Mouse (Mus musculus) embryonic facial prominence, embryonic 13.5 days (tissue): ENCODE measurements around the gene Tcam1. TPM values are rescaled to one million over a fixed set of nuclear protein-coding genes. Genes with fewer than 3 reads are reported as not detected.
A peak's percentile ranks its signal among the peaks of the same experiment; 100 is the strongest.

Source experiments
- ATAC-seq: fragments of 200-750 bp; cut with Nextera tagmentation; 2 replicates; pipeline ENCODE4 v1.8.0; 2017; ENCODE audit warnings: low read depth; ENCODE audit not compliant: insufficient number of reproducible peaks, insufficient read depth, low FRiP score, low TSS enrichment
- H3K27ac ChIP-seq: fragments of 300-500 bp; sonication (generic); 2 replicates; pipeline ENCODE4 v1.5.1; 2015; ENCODE audit warnings: moderate library complexity, mild to moderate bottlenecking, inconsistent platforms
- H3K27me3 ChIP-seq: fragments of 300-500 bp; sonication (generic); 2 replicates; pipeline ENCODE4 v1.6.1; 2015; ENCODE audit warnings: mild to moderate bottlenecking, inconsistent platforms
- H3K36me3 ChIP-seq: fragments of 300-500 bp; sonication (generic); 2 replicates; pipeline ENCODE4 v1.6.1; 2015; ENCODE audit warnings: mild to moderate bottlenecking, inconsistent platforms
- H3K4me1 ChIP-seq: fragments of 300-500 bp; sonication (generic); 2 replicates; pipeline ENCODE4 v1.6.1; 2015; ENCODE audit warnings: inconsistent platforms
- H3K4me2 ChIP-seq: fragments of 300-500 bp; sonication (generic); 2 replicates; pipeline ENCODE4 v1.6.1; 2015; ENCODE audit warnings: moderate library complexity, mild to moderate bottlenecking, inconsistent platforms
- H3K4me3 ChIP-seq: fragments of 300-500 bp; sonication (generic); 2 replicates; pipeline ENCODE4 v1.5.1; 2015; ENCODE audit warnings: mild to moderate bottlenecking, inconsistent platforms
- H3K9ac ChIP-seq: fragments of 300-500 bp; sonication (generic); 2 replicates; pipeline ENCODE4 v1.6.1; 2015; ENCODE audit warnings: mild to moderate bottlenecking, inconsistent platforms
- H3K9me3 ChIP-seq: fragments of 300-500 bp; sonication (generic); 2 replicates; pipeline ENCODE4 v1.6.1; 2016; ENCODE audit warnings: inconsistent platforms
- WGBS: fragments of 180-500 bp; shearing (Covaris S2); methylation state at CpG from one replicate; pipeline ENCODE4 v1.1.7; 2015; ENCODE audit warnings: mixed read lengths; 5-methylcytosine and 5-hydroxymethylcytosine counted together
- polyA plus RNA-seq: library from polyadenylated mRNA; unstranded; fragments of >200 nt; fragmentation: Nextera tagmentation; extraction: Ambion mirVana; gene quantifications from 2 replicates; pipeline ENCODE4 v1.2.1, GENCODE M21; 2015

The Tcam1 gene
- polyA plus RNA-seq, 1 experiment from 2014 or later = 0.44 TPM

DNA sequence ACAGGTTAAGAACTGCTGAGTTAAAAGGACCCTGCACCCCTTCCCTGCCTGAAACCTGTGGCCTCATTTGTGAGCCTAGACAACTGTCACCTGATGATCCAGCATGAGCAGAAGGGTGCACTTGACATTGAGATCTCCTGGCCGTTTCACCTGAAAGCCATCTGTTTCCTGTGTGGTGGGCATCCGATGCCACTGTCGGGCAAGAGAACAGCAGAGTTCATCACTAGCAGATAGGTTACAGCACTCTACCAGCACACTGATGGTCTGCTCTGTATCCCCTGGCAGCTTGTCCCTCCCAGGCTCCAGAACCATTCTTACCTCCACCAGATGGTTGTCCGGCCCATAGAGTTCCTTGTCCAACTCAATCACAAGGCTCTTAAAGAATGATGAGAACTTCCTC lies 10.9 kb upstream of the Tcam1 start:
- H3K27me3 ChIP-seq = no peaks in the 10 kb centered on the region
- ATAC-seq = no peak
- H3K4me3 ChIP-seq = no peak overlapping the region
- no peak overlapping the region for H3K27ac ChIP-seq
- no peak overlapping the region for H3K4me2 ChIP-seq
- H3K9ac ChIP-seq = no peak overlapping the region
- 92% methylated on average over 4 of the region's 4 CpGs for WGBS
- H3K9me3 ChIP-seq = no peaks in the 10 kb centered on the region
- H3K4me1 ChIP-seq = peaks cover 31% of the 10 kb centered on the region
- H3K36me3 ChIP-seq = peaks cover 73% of the 10 kb centered on the region

DNA sequence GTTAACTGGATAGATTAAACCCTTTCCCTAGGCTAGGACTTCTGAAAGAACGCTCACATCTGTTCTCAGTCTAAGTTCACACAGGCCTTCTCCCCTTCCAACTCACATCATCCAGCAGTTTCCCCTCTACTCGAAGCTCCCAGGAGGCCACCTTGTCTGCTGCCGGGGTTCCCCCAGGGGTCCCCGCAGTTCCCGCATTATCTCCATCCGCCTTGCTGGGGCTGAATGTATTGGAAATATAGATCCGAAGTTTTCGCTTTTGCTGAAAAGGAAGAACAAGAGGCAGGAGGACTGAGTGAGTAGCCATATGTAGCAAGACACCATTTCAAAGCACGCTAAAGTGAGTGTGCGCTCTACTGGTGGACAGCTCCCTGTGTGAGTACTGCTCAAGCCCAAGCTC lies 10.0 kb upstream of the Tcam1 start:
- ATAC-seq = no peak
- peak overlapping the region; percentile 78; the same call in 1 of the 2 replicates for H3K27ac ChIP-seq

DNA sequence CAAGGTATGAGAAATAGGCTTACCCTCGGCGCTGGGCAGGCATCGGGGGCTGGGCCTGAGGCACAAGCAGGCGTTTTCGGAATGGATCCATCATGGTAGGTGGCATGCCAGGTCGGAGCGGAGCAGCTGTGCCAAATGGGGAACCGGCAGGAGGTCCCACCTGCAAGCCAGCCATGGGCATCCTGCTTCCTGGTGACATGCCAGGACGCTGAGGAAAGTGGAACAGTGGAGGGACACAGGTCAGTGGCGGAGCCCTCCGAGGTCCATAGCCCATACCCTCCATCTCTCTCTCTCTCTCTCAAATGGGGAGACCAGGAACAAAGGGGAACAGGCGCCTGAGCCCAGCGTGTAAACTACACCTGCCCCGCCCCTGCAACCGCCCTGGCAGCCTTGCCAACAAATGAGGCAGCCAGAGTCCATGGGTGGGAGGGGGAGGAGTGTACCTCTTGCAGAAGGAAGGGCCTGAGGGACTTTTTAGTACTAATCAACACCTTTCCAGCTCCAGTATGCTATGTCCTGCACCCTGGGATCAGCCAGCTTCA lies 9.1 kb upstream of the Tcam1 start:
- ATAC-seq = 0 out of 2 replicates have a peak, but pooled peaks have one; percentile 34
- Histone ChIP-seq H3K4me3 (peak overlapping the region; percentile 20; the same call in 1 of the 2 replicates), H3K4me1 (peaks cover 44% of the 10 kb centered on the region), H3K9ac (peak overlapping the region; percentile 44; the same call in 1 of the 2 replicates), H3K27ac (peak overlapping the region; percentile 78), H3K27me3 (no peaks in the 10 kb centered on the region), H3K9me3 (no peaks in the 10 kb centered on the region), H3K36me3 (peaks cover 55% of the 10 kb centered on the region), H3K4me2 (peak overlapping the region; percentile 44; the same call in 1 of the 2 replicates)
- WGBS = 78% methylated on average over 15 of the region's 15 CpGs

More for the DNA sequence above, 10.0 kb upstream of the Tcam1 start:
- H3K4me3 ChIP-seq = no peak overlapping the region
- H3K4me1 ChIP-seq = peaks cover 40% of the 10 kb centered on the region
- H3K36me3 ChIP-seq = peaks cover 65% of the 10 kb centered on the region
- 88% methylated on average over 10 of the region's 10 CpGs for WGBS
- no peaks in the 10 kb centered on the region for H3K9me3 ChIP-seq
- H3K27me3 ChIP-seq = no peaks in the 10 kb centered on the region
- peak overlapping the region; percentile 31; the same call in 1 of the 2 replicates for H3K4me2 ChIP-seq
- H3K9ac ChIP-seq = no peak overlapping the region

DNA sequence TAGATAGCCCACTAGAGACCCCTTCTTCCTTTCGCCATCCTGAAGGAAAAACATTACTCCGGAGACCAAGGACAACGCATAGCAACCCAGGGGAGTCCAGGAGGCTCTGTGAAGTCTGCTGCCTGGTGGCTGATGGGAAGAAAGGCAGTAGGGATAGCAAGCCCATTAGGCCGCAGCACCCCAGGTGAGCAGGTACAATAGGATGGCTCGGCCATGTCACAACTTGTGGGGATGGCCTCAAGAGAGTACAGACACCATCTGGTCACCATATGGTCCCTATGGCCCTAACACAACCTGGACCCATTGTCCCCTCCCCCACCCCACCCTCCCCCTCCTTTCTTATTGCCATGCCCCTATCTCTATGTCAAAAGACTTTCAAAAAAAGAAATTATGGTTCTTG lies 8.6 kb upstream of the Tcam1 start:
- Histone ChIP-seq H3K9ac (0 out of 2 replicates have a peak overlapping the region, but pooled peaks have one; percentile 44), H3K27me3 (no peaks in the 10 kb centered on the region), H3K36me3 (peaks cover 50% of the 10 kb centered on the region), H3K27ac (peak overlapping the region; percentile 78), H3K9me3 (no peaks in the 10 kb centered on the region), H3K4me2 (peak overlapping the region; percentile 44), H3K4me3 (no peak overlapping the region), H3K4me1 (peaks cover 44% of the 10 kb centered on the region)
- 71% methylated on average over 5 of the region's 5 CpGs for WGBS
- ATAC-seq = no peak

DNA sequence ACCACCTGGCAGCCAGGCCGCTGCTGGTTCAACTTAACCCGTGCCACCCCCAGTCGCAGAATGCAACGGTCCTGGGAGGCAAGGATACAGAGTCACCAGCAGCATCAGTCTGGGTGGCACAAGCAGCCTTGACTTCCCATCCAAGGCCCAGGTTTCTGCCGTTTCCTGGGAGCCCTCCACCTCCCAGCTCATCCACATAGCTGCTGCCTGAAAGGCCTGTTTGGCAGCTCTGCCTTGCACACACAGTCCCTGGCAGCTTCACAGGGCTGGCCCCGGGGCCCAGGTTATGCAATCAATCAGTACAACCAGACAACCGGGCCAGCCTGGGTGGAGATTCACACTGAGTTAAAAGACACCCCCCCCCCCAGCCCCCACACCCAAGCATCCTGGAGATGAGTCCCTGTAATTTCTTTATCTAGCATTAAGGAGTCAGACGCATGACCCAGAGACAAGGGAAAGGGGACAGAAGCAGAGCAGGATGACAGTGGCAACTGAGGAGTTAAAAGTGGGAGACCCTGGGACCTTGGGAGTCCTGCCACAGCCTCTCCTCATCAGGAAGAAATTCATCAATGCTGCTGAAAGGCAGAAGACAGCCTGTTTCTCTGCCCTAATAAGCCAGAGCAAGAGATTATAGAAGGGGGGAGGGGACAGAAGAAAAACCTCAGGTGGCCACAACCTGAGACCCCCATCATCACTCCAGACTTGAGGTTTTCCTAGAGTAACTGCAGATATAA lies 8.0 kb upstream of the Tcam1 start:
- H3K36me3 ChIP-seq = peaks cover 44% of the 10 kb centered on the region
- peak overlapping the region; percentile 44 for H3K4me2 ChIP-seq
- no peaks in the 10 kb centered on the region for H3K9me3 ChIP-seq
- H3K9ac ChIP-seq = peak overlapping the region; percentile 57
- H3K27ac ChIP-seq = peak overlapping the region; percentile 78
- H3K27me3 ChIP-seq = no peaks in the 10 kb centered on the region
- no peak for ATAC-seq
- WGBS = 33% methylated on average over 8 of the region's 8 CpGs
- H3K4me1 ChIP-seq = peaks cover 44% of the 10 kb centered on the region
- H3K4me3 ChIP-seq = peak overlapping the region; percentile 9; the same call in 1 of the 2 replicates

DNA sequence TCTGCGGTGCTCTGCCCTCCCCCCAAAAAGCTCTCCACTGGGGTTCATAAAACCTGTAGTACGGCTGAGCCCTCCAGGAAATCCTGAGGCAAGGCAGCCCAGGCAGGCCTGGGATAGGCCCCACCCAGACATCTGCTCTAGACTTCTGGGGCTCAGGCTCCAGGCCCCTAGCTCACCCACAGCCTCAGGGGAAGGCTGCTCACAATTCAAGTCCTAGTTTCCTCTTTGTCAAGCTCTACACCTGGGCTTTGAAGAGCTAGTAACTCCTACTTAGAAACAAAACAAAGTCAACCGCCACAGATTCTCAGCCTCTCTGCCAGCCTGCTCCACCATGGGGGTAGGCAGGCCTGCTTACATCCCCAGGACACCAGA lies 7.4 kb upstream of the Tcam1 start:
- H3K4me2 ChIP-seq = peak overlapping the region; percentile 44
- H3K4me1 ChIP-seq = peaks cover 47% of the 10 kb centered on the region
- peak overlapping the region; percentile 9; the same call in 1 of the 2 replicates for H3K4me3 ChIP-seq
- 0 out of 2 replicates have a peak, but pooled peaks have one; percentile 9 for ATAC-seq
- no peaks in the 10 kb centered on the region for H3K9me3 ChIP-seq
- no peaks in the 10 kb centered on the region for H3K27me3 ChIP-seq
- H3K27ac ChIP-seq = peak overlapping the region; percentile 78
- WGBS = 42% methylated on average over 3 of the region's 3 CpGs
- H3K9ac ChIP-seq = peak overlapping the region; percentile 57
- peaks cover 39% of the 10 kb centered on the region for H3K36me3 ChIP-seq

DNA sequence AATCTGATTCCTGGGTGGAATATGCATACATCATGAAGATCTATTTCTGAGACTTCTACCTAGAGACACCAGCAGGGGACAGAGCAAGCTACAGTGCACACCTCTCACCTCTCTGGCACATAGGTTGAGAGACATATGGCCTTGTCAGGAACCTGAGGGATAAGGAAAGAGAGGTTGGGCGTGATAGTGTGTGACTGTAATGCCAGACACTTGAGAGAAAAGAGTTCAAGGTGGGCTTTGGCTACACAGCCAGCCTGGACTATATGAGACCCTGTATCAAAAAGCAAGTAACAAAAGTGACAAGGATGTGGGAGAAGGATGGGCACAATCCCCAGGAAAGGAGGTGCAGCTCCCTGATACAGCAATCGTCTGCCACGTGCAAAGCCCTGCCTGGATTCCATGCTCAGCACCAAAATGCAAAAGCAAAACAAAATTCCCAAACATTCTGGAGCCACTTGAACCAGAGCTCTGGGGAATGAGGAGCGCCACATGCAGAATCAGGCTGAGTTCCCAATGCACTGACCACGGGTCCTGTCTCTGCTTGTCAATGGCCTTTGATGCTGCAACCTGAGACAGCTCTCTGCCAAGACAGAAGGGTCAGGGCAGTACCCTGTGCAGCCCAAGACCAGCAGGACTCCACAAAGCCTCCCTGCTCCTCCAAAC lies 5.2 kb upstream of the Tcam1 start:
- Histone ChIP-seq H3K4me2 (peak overlapping the region; percentile 91), H3K9me3 (no peaks in the 10 kb centered on the region), H3K9ac (peak overlapping the region; percentile 99), H3K36me3 (peaks cover 16% of the 10 kb centered on the region), H3K27me3 (no peaks in the 10 kb centered on the region), H3K27ac (peak overlapping the region; percentile 97), H3K4me3 (peak overlapping the region; percentile 99), H3K4me1 (peaks cover 61% of the 10 kb centered on the region)
- WGBS = 27% methylated on average over 5 of the region's 5 CpGs
- no peak for ATAC-seq

DNA sequence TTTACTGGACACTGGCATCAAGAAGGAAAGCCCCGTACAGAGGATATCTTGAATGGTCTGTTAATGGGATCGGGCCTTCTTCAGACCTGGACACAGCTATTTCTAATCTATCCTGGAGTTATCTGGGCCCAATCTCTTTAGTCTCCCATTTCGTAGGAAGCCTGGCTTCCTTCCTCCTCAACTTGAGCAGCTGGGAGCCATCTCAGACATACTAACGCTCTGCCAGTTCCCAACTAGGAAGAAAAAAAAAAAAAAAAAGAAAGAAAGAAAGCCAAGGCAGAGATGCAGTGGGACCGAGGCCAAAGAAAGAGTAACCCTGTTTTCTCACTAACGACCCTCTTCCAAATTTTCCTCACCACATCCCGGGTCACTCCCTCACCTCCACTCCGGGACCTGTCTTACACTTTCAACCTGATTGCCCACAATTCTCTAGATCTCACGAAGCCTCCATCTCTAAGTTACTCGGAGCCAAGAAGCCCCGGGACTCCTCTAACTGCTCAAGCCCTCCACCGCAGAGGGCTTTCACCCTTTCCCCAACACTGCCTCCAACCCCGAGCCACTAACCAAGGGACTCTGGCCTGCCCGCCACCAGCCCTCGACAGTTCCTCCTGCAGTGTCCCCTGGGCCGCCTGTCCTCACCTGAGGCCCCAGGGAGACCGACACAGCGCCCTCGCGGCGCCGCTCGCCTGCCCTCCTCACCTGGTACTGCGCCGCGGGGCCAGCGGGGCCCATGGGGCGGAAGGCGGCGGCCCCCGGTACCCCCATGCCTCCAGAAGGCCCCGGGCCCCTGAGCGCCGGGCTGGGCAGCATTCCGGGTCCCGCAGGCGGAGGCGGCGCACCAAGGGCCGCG lies 4.5 kb upstream of the Tcam1 start:
- Histone ChIP-seq H3K27ac (peak overlapping the region; percentile 97), H3K4me3 (peak overlapping the region; percentile 99), H3K4me1 (peaks cover 66% of the 10 kb centered on the region), H3K4me2 (peak overlapping the region; percentile 91), H3K9ac (peak overlapping the region; percentile 99), H3K36me3 (peaks cover 9% of the 10 kb centered on the region), H3K9me3 (no peaks in the 10 kb centered on the region), H3K27me3 (no peaks in the 10 kb centered on the region)
- WGBS = under 1% methylated on average over 41 of the region's 41 CpGs
- ATAC-seq = peak; percentile 16; the same call in 1 of the 2 replicates

DNA sequence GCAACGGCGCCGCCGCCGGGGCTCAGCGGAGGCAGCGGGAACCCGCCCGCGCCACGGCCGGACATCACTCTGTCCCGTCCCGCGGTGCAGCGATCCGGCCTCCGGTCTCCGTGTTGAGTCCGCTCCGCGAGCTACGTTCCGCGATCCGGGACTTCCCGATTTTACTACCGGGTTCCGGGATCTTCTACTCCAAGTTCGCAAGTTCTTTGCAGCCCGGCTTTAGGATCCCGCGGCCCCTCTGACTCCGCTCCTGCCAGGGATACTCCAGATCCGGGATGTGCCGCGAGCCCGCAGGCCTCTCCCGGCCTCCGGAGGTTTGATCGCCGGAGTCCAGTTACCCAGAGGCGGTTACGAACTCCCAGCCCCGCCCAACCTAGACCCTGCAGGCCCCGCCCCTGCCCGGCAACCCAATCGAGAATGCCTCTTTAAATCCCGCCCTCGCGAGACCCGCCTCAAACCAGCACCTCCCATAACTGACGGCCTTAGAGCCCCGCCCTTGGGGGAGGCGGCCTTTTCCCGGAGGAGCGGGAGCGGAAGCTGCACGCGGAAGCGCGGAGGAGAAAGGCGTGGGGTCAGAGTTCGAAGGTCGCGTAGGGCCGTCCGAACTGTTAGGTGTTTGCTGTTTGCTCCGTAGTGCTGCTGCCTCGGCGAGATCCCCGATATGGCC lies 3.7 kb upstream of the Tcam1 start, which contains the start of gene Smarcd2:
Gene Smarcd2 (minus strand): TSS at position 329 of the 667 bp plus-strand sequence.
- ATAC-seq = peak; percentile 88
- under 1% methylated on average over 72 of the region's 72 CpGs for WGBS
- Histone ChIP-seq H3K4me3 (peak within 1 kb of the TSS; percentile 99), H3K9ac (peak within 1 kb of the TSS; percentile 99), H3K27me3 (no peaks in the 10 kb centered on the region), H3K4me1 (peaks cover 60% of the 10 kb centered on the region), H3K27ac (peak within 1 kb of the TSS; percentile 97), H3K9me3 (no peaks in the 10 kb centered on the region), H3K4me2 (peak within 1 kb of the TSS; percentile 91), H3K36me3 (peaks cover 1% of the 10 kb centered on the region; the same call in 1 of the 2 replicates)

DNA sequence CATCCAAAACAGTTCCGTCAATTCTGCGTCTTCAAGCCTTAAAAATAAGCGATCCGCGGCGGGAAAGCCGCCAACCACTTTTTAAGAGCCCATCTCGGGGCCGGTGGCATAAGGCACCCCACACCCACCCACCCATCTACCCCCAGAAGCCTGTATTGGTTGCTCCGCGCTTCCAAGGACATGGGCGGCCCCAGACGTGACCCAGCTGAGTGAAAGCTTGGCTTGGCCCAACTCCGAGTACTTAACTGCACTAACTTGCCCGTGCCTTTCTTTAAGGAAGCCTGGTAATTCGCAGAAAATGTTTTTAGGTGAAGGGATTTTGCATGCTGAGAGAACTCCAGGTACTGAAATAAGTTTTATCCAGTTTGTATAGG lies 3.2 kb upstream of the Tcam1 start:
- Histone ChIP-seq H3K9ac (peak overlapping the region; percentile 99), H3K36me3 (no peaks in the 10 kb centered on the region), H3K27ac (peak overlapping the region; percentile 87), H3K4me3 (peak overlapping the region; percentile 99), H3K27me3 (no peaks in the 10 kb centered on the region), H3K4me1 (peaks cover 54% of the 10 kb centered on the region), H3K9me3 (no peaks in the 10 kb centered on the region), H3K4me2 (peak overlapping the region; percentile 91)
- 12% methylated on average over 16 of the region's 16 CpGs for WGBS
- ATAC-seq = no peak
